Mouse (Mus musculus) myocyte (in vitro differentiated cells): ENCODE results near the gene Ctbp2.

ENCODE experiments used
- E2F4 ChIP-seq: IDR thresholded peaks from one replicate; pipeline ENCODE4 v1.6.1; 2011; ENCODE audit warnings: mild to moderate bottlenecking, control low read depth, moderate library complexity; ENCODE audit not compliant: insufficient read depth
- POLR2A ChIP-seq: IDR thresholded peaks from one replicate; pipeline ENCODE4 v1.6.1; 2011; ENCODE audit warnings: low read depth, mild to moderate bottlenecking, control low read depth, moderate library complexity; ENCODE audit not compliant: insufficient read length
- POLR2AphosphoS2 ChIP-seq: IDR thresholded peaks from one replicate; pipeline ENCODE4 v1.6.1; 2011; ENCODE audit warnings: low read depth, control low read depth; ENCODE audit not compliant: insufficient read length
- TCF12 ChIP-seq: IDR thresholded peaks from one replicate; pipeline ENCODE4 v1.6.1; 2011; ENCODE audit warnings: mild to moderate bottlenecking, control low read depth; ENCODE audit not compliant: poor library complexity, insufficient read depth, severe bottlenecking
- TCF3 ChIP-seq: IDR thresholded peaks from one replicate; pipeline ENCODE4 v1.6.1; 2011; ENCODE audit warnings: low read depth, control low read depth; ENCODE audit not compliant: insufficient read length
- USF1 ChIP-seq: IDR thresholded peaks from one replicate; pipeline ENCODE4 v1.6.1; 2011; ENCODE audit warnings: low read depth, mild to moderate bottlenecking, control low read depth, moderate library complexity

GRCm38 (mm10) chr7:133066776-133067175 is 57.4 kb downstream of the Ctbp2 start:
- no peak for TF ChIP-seq POLR2A
- no peak for TF ChIP-seq POLR2AphosphoS2
- TF ChIP-seq E2F4: no peak
- no peak for TF ChIP-seq USF1
- no peak for TF ChIP-seq TCF12
- no peak for TF ChIP-seq TCF3
